Mouse (Mus musculus) CD4-positive, CD25-positive, alpha-beta regulatory T cell, adult 2 months (primary cell): ENCODE results near the gene Pitpna.
"Not testable (repeated sequence)": the region's sequence is repeated elsewhere in the genome, so short reads cannot be mapped to it uniquely, and the experiment has no call there.

Experiments
- DNase-seq: peaks from one replicate; pipeline ENCODE4 v3.0.0-alpha.2; 2012; ENCODE audit warnings: low read depth, low spot score

Pitpna gene

GRCm38 (mm10) chr11:75588285-75588941, 516 bp downstream of the Pitpna start:
- DNase-seq, result peak; percentile 43

GRCm38 (mm10) chr11:75592612-75593011, 4.7 kb downstream of the Pitpna start:
- DNase-seq, result no peak

GRCm38 (mm10) chr11:75594431-75594830, 6.5 kb downstream of the Pitpna start:
- DNase-seq, result peak; percentile 33

GRCm38 (mm10) chr11:75595404-75595803, 7.5 kb downstream of the Pitpna start:
- DNase-seq, result no peak

- no peak for DNase-seq
These were observed 7.9 kb downstream of the Pitpna start for GRCm38 (mm10) chr11:75595816-75596215.

GRCm38 (mm10) chr11:75596726-75597255, 8.9 kb downstream of the Pitpna start:
- DNase-seq, result no peak

- no peak for DNase-seq
These were observed 10.1 kb downstream of the Pitpna start for GRCm38 (mm10) chr11:75598004-75598403.

GRCm38 (mm10) chr11:75599802-75600201, 11.9 kb downstream of the Pitpna start:
- not testable (repeated sequence) for DNase-seq

- no peak for DNase-seq
These were observed 16.9 kb downstream of the Pitpna start for GRCm38 (mm10) chr11:75604826-75605225.

- no peak for DNase-seq
These were observed 17.4 kb downstream of the Pitpna start for GRCm38 (mm10) chr11:75605318-75605717.

GRCm38 (mm10) chr11:75608776-75609175, 20.9 kb downstream of the Pitpna start:
- DNase-seq, result no peak

- no peak for DNase-seq
These were observed 22.1 kb downstream of the Pitpna start for GRCm38 (mm10) chr11:75610021-75610420.

GRCm38 (mm10) chr11:75614769-75615168, 26.9 kb downstream of the Pitpna start:
- no peak for DNase-seq

GRCm38 (mm10) chr11:75615556-75615955, 27.7 kb downstream of the Pitpna start:
- DNase-seq, result no peak

GRCm38 (mm10) chr11:75619133-75619532, 31.2 kb downstream of the Pitpna start:
- peak; percentile 55 for DNase-seq

GRCm38 (mm10) chr11:75620136-75620780, 32.4 kb downstream of the Pitpna start:
- DNase-seq, result no peak

- no peak for DNase-seq
These were observed 33.5 kb downstream of the Pitpna start for GRCm38 (mm10) chr11:75621426-75621825.

- no peak for DNase-seq
These were observed 34.9 kb downstream of the Pitpna start for GRCm38 (mm10) chr11:75622588-75623329.

- no peak for DNase-seq
These were observed 36.2 kb downstream of the Pitpna start for GRCm38 (mm10) chr11:75624102-75624554.

- no peak for DNase-seq
These were observed 37.9 kb downstream of the Pitpna start for GRCm38 (mm10) chr11:75625820-75626219.

GRCm38 (mm10) chr11:75630098-75630497, 42.2 kb downstream of the Pitpna start:
- DNase-seq, result no peak

GRCm38 (mm10) chr11:75630645-75631229, 42.8 kb downstream of the Pitpna start, which contains the start of gene Inpp5k:
TSS of gene Inpp5k (plus strand) at chr11:75630988.
- peak; percentile 99 for DNase-seq
